Mouse (Mus musculus): ENCODE results near the gene Zbtb42. TPM values are rescaled to one million over a fixed set of nuclear protein-coding genes. Genes with fewer than 3 reads are reported as not detected.
A peak's percentile ranks its signal among the peaks of the same experiment; 100 is the strongest.

Gene Zbtb42
- total RNA-seq, 2 experiments from 2014 or later = 10.0 to 10.1 TPM

DNA sequence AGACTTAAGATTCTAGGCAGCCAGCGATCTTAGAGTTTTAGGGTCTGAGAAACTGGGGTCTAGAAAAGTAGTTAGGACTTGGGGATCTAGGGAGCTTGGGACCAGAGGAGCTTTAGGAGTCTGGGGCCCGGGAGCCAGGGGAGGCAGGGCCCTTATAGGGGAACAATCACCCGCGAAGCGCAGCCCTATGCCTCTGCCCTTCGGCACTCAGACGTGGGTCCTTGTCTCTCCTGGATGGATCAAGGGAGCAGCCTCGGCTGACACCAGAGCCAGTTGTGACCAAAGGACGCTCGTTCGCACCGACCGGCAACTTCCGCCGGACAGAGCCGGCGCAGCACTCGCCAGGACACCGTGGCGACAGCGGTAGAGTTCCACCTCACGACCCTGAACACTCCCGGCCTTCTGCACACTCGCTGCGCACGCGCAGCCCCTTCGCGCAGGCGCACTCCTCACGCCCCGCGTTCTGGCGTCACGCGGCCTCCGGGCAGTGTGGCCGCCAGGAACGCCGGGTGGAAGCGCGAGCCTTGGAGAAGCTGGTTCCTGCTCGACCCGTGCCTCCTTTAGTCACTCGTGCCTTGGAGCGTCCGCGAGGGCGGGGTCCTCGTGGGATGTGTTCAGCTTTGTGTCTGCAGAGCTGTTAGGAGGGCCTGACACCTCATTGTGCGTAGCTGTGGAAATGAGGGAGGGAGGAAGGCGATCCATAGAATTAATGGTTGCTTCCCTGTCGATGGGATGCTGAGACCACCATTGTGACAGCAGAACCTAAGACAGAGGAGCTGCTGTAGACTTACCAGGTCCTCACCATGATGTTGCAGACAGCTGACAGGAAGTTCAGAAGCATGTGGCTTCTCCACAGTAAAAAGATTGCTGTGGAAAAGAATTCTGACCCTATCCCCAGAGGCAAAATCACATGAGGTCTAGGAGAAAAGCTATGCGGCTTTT is 14.8 kb downstream of the Zbtb42 start:
- peak; percentile 97 for DNase-seq

DNA sequence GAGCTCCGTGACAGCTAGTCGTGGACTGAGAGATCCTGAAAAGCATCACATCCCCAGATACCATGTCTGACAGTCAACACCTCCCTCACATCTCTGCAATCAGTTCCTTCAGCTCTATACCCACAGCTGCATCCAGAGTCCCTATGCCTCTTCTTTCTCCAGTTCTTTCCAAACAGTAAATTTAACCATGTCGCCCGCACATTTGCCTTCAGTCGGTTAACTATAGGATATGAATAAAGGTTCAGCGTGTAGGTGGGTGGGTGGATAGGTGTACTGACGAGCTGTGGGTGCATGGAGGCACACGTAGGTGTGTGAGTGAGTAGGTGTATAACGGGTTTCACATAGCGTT is 15.5 kb downstream of the Zbtb42 start:
- DNase-seq = no peak

DNA sequence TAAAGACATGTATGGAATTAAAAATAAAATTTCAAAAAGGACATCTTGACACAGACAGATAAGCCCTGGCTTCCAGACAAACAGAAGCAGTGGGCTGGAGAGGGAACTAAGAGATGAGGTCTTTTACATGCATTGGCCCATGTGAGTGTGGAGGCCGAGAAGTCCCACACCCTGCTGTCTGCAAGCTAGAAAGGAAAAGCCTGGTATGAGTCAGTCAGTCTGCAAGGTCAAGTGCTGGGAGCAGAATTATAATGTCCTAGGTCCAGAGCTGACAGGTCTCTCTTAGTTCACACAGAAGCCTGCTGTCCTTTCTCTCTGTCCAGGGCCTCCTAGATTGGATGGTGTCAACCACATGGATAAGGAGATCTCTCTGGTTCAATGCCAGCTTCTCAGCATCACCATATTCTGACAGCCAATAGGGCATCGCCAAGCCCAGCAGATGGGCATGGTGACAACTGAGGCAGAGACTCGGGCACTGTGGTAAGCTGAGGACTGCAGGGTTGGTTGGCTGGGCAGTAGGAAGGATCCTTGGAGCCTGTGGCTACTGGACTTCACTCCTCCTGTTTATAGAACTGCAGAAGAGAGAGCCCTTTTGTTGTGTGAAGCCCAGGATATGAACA is 18.3 kb downstream of the Zbtb42 start:
- DNase-seq = no peak

DNA sequence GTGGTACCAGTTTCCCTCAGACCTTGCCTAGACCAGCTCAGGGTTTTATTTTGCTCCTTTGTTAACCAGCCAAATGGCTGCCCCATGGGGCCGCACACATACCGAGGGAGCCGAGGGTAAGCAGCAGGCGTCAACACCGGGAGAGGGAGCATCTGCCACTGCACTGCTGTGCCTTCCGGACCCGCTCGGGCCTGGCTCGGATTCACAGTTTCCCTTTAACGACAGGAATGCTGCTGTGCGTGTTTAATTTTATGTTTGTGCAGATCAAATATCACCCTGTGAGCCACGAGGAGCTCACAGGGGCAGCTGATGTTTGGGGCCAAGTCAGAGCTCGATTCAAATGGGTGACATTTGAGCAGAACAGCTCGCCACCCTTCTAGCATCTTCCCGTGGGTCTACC is 21.9 kb downstream of the Zbtb42 start:
- no peak for DNase-seq

DNA sequence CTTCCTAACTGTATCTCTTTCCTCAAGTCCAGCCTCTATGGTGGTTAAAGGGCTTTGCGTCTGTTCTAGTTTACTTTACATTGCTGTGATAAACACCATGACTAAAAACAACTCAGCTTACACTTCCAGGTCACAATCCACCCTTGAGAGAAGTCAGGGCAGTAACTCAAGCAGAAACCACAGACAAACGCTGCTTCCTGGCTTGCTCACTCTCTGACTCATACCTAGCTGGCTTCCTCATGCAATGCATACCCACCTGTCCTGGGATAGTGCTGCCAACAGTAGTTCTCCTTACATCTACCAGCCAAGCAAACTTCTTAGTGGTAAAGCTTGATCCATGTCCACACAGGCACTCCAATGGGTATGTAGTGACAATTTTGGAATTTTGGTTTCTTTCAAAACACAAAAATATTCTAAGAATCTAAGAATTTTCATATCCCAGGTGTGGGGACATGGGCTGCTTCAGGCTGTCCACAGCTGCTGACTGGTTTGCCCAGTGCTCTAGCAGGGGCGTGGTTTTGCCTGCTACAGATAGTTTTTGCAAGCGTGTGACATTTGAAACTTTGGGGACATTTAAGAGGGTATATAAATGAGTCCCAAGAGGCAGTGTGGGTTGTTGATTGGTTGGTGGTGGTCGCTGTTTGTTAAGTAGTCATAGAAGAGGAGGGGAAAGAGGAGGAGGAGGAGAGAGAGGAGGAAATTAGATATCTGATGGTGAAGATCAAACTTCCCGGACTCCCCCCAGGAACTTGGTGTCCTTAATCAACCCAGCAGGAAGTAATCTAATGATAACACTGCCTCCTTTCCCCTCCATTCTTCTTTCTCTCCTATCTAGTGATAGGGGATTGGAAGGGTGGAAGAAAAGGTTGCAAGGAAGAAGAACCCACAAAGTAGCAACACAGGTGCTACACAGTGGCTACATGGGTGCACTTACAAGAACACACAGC is 24.0 kb downstream of the Zbtb42 start:
- DNase-seq = no peak

DNA sequence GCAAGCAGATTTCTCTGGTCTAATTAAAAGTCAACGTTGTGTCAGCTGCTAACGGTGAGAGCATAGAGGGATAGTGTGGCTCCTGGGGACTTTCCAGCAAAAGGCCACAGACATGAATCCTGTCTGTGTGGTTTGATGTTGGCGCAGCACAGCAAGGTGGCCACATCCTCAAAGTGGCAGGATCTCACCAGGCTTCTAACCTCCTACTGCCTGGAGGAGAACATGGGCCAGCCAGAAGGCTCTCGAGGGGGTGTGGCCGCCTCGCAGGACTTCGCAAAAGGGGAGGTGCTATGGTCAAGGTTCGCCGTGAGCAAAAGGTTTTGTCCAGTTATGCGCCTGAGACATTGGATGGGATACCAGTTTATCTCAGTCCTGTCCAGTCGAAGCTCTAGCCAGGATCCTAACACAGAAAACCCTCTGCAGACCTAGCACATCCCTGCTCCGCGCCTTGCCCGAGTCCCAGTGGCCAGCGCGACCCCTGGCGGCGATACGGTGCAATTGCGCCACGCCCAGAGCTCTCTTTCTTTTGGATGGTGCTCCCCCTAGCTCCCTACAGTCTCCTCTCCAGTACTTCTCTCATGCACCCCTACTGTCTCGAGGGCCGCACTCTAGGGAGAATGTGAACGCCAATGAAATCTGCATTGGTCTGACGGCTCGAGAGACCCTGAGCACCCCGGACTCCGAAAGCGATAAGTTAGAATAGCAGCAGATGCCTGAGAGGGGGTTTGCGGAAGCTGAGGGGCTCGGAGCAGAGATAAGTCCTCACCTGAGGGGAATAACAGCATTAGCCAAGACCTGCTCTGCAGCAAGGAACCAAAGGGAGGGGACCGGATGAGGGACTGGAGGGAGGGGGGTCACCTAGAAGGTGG is 28.3 kb downstream of the Zbtb42 start:
- peak; percentile 96 for DNase-seq

DNA sequence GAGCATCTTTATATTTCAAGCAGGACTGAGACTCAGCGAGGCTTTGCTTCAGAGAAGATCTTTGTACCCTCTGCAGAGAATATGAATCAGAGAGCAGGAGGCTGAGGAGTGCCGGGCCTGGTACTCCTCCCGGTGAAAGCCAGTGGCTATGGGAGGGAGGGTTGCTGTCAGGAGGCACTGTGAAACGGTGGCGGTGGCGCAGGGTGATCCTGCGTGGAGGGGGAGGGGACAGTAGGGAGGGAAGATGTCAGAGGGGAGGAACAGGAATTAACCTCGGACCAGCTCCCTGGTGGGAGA is 28.9 kb downstream of the Zbtb42 start:
- DNase-seq = no peak

DNA sequence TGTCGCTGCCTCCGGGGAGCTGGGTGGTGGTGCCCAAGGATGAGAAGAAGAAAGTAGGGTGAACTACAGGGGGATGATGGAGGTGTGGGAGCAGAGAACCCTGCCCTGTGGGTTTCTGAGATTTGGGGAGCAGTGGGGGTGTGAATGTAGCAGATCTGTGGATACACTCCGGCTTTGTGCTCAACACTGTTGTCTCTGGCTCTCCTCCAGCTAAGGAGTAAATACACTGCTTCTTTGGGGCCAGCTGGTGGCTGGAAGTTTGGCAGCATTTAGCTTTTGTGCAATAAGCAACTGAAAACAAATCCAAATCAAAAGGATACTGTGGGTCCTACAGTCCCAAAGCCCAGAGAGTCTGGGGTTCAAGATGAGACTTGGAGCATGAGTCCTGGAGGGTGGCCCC is 35.4 kb downstream of the Zbtb42 start:
- no peak for DNase-seq

DNA sequence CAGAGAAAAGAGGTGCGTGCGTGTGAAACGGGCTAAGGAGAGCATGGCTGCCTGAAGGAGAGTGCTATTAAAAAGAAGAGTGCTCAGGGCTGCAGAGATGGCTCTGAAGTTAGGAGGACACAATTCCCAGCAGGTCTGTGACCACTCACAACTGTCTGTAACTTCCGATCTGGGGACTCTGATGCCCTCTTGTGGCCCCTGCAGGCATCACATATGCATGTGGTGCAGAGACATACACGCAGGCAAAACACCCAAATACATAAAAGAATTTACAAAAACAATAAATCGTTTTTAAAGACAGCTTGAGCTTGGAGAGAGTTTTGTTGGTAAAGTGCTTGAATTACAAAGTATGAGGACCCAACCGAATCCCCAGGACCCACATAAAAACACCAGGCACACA is 38.5 kb downstream of the Zbtb42 start:
- peak; percentile 69 for DNase-seq

DNA sequence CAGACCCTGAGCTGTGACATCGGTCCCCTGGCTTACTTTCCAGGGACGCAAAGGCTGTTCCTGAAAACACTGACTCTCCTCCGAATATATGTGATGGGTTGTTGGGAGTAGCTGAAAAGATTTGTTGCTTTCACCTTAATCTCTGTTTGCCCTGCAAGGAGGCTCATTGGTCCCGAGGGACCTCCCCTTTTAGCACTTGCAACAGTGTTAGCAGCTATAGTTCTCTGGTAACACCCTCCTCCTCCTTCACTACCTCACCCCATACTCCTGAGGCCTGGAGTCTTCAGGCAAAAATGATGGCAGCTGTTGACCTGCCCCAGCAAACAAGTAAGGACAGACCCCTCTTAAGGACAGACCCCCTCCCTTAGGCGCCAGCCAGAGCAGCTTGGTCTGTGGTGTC is 40.4 kb downstream of the Zbtb42 start:
- DNase-seq = no peak

DNA sequence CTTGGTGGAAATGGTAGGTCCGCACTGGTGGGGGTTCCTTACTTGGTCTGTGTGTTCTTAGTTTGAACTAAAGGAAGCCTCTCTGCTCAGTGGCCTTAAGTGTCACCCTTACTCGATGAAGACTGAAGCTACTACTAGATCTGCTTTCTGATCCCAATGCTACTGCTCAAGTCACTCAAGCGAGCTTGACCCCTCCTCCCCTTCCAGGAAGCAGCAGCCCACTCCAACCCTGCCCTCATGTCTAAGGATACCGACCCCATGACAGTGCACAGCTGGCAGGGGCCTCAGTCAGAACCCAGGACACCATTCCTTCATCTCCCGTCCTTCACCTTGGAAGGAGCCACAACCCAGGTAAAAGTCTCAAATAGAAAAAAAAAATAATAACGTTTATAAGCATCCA is 41.6 kb downstream of the Zbtb42 start, which contains the start of gene Cep170b:
TSS of gene Cep170b (plus strand) at position 240 of the 400 bp plus-strand sequence.
- no peak for DNase-seq

DNA sequence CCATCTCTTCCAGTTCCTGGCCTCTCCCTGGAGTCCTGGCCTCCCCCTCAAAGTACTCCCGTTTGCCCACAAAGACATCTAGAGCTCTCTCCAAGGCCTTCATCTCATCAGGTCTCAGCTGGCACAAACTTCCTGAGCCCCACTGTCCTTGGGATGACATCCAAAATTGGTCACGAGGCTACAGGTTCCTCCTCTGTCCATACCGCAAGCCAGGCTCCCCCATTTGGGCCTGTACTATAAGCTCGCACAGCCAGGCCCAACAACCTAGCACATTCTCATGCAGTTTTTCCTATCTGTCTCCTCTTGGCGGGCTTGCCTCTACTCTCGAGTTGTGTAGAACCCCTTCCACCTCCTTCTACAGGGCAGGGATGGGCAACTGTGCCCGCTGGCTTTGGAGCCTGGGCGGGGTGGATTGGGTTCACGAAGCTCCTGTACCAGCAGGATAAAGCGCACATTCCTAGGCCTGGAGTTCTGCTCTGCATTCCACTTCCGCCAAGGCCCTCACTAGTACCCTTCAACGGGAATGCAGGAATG is 42.3 kb downstream of the Zbtb42 start:
- DNase-seq = no peak

DNA sequence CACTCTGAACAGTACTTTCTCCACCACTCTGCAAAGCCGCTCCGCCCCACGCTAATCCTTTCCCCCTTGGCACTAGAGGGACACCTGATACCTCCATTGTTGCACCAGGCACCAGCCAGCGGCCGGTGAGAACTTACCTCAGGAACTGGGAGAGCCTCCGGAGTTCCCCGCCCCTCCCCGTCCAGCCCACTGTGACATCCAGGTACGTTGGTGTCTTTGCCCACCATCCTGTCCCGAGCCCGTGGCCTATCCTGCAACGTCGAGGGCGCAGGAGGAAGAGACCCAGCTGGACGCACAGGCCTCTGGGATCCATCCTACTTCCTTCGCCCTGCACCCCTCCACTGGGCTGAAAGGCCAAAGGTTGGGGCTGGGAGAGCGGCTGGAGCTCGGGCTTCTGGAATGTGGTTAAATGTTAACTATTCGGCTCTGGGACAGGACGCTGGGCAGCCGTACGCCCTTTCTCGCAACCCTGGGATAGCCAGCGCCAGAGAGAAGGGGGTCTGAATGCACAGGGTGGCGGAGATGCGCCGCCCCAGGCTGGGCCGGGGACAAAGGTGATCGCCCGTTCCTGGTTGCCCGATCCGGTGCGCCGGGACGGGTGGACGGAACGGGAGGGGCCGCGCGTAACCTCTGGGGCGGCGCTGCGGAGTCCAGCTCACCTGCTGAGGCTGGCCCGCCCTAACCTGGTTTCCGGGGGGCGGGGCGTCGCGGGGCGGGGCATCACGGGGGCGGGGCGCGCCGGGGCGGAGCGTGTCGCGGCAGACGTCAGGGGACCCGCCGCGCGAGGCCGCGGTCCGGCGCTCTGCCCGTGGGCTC is 43.0 kb downstream of the Zbtb42 start:
- peak; percentile 56 for DNase-seq

DNA sequence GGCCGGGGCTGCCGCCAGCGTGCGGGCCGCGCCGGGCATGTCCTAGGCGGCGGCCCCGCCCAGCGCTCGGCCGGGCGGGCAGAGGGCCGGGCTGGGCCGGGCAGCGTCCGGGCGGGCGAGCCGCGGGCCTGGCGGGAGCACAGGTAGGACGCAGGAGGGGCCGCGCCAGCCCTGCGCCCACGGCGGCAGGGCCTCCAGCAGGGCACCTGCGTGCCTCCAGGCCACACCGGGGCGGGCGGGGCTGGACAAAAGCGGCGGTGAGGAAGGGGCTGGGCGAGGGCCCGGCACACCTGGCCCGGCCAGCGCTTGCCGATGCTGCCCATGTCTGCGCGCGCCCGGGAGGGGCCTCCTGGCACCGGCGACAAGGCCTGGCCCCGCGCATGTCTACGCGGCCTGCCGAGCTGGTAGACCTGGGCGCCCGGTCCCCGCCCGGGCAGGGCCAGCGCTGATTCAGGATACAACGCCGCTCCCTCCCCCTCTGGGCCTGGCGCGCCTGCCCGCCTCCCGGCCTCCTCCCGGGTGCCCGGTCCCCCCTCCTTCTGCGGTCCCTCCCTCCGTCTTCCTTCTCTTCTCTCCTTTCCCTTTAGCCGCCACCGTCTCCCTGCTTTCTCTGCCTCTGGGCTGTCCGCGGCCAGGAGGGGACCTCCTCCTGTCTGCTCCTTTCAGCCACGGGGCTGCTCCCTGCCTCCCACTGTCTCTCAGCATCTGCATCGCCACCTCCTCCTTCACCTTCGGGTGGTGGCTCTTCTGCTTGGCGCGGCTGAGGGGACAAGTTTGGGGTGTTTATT is 43.8 kb downstream of the Zbtb42 start:
- DNase-seq = peak; percentile 61

DNA sequence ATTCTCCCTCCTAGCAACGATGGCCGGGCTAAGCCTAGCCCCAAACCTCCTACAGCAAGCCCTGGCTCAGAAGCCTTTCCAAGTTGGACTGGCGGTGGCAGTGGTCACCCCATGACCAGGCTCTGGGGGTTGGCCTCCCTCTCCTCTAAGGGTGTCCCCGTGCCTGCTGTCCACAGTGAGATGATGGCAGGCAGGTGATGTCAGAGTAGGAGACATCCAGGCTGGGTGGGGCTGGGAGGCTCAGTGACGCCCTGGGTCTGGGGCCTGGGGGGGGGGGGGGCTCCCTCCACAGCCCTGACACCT is 44.4 kb downstream of the Zbtb42 start:
- DNase-seq = no peak

DNA sequence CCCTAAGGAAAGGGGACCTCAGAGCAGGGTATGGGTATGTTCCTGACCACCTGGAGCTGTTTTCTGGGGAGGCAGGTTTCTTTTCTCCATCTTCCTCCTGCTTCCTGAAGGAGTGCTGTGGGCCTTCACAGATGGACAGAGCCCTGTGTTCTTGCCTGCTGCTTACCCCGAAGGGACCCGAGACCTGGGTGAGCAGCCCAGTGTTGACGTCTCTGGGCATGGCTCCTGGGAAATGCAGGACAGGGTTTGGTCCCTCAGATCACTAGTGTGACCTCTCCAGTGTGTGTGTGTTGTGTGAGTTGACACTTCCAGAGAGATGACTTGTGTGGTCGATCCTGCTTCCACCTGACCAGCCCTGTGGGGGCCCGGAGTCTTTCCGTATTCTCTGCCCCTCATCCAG is 44.8 kb downstream of the Zbtb42 start:
- DNase-seq = no peak

DNA sequence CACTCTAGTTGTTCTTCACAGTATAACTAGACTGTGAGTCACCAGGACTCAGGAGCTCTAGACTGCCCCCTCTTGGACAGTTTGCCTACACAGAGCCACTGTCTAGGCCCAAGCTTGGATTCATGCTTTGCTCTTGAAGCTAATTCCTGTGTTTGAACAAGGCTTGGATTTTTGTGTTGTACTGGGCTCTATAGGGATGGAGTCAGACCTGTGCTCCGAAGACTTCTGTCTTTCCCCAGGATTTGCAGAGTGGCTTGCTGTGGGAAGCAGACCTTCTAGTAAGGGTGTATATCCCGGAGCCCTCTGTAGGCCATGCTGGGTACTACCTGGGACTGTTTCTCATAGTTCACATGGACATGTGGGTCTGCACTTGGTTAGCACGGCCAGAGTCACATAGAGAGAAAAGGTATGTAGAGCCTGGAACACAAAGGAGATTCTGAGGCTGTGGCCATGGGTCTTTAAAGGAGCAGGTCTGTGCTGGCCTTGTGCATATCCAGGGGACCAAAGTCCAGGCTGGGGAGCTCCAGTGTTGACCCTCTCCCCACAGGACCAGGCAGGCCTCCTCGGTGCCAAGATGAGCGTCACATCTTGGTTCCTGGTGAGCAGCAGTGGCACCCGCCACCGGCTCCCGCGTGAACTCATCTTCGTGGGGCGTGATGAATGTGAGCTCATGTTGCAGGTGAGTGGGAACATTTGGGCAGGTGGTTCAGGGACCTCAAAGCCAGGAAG is 45.6 kb downstream of the Zbtb42 start:
- peak; percentile 82 for DNase-seq

DNA sequence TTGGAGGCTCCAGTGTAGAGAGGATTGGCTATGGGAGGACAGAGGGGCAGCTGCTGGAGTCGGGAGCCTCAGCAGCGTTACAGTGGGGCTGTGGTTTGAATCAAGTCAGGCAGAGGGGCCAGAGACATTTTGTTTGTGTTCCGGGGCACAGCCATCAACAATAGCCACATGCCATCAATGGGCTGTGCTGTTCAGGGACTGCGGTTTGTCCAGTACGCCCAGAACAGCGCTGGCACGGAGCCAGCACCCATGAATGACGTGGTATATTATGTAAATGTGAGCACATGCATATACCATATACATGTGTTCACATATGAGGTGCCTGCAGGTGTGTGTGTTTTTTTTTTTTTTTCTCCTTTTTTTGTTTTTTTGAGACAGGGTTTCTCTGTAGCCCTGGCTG is 49.2 kb downstream of the Zbtb42 start:
- no peak for DNase-seq

DNA sequence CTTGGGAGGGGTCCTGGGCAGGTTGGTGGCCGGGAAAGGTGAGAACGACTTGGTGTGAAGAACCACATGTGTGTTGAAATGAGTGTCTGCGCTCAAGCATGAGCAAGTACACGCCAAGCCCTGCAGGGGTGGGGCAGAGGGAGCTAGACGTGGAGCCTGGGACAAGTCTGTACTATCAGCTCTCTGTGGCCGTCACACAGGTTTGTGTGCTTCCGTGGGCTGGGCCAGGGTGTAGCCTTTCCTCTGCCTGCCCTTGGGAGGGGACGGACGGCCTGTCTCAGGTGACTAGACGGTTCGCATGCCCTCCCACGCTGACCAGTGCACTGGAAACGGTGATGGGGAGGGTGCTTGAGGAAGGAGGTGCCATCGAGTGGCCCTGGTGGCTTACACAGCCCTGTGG is 52.2 kb downstream of the Zbtb42 start:
- DNase-seq = no peak

Measured in heart, postnatal 4 days (tissue).